26 mouse cellular contexts compared by ENCODE assay signal in the genomic region with DNA sequence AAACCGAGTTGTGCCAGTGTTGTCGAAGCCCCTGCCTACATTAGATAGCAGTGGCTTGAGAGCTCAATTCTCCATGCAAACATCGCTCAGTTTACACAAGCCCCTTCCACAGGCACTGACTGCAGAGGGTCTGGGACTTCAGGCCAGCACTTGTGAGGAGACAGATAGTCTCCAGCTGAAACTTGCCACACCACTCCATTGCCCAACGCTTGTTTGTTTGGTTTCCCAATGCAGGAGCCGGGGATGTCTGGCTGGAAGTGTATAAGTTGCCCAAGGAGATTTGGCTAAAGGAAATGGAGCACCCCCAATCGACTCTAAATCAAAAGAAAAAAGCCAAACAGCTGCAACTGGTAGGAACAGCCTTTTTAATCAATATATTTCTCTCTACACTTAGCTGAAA. TPM values are rescaled to one million over a fixed set of nuclear protein-coding genes. Genes with fewer than 3 reads are reported as not detected.
A peak's percentile ranks its signal among the peaks of the same experiment; 100 is the strongest.
DNase-seq lines count a peak whose midpoint lies in the region; ATAC-seq and TF ChIP-seq lines count a peak whose summit lies in the region.
"Had no signal": no experiment of that assay in that cellular context is flagged by ENCODE, and none has a peak within 500 bp of the region (broad histone marks: within the 10 kb centered on the region; RNA-seq: fewer than 3 reads in every experiment).

No protein-coding gene starts in this region.

- H3K27me3 ChIP-seq in lung, embryonic 14.5 days (ENCODE audit: insufficient read depth, low read length), result no peaks in the 10 kb centered on the region
- no peaks in the 10 kb centered on the region for H3K27me3 ChIP-seq in midbrain, embryonic 10.5 days (ENCODE audit: low read depth, poor library complexity, severe bottlenecking)
- H3K27me3 ChIP-seq: embryonic facial prominence, embryonic 12.5 days; forebrain, embryonic 12.5 days; hindbrain, embryonic 12.5 days; liver, embryonic 13.5 days; midbrain, embryonic 12.5 days had no signal

- 25% methylated on average over 6 of the region's 6 CpGs for WGBS in lung, embryonic 14.5 days
- 75% methylated on average over 6 of the region's 6 CpGs for WGBS in midbrain, embryonic 10.5 days

- no peak overlapping the region for H3K9ac ChIP-seq in lung, embryonic 14.5 days
- H3K9ac ChIP-seq: embryonic facial prominence, embryonic 12.5 days; forebrain, embryonic 12.5 days; hindbrain, embryonic 12.5 days; liver, embryonic 13.5 days; midbrain, embryonic 12.5 days had no signal

- H3K9me3 ChIP-seq in lung, embryonic 14.5 days (ENCODE audit: low read depth, low read length), result no peaks in the 10 kb centered on the region
- H3K9me3 ChIP-seq in midbrain, embryonic 10.5 days (replicated peaks), result no peaks in the 10 kb centered on the region
- H3K9me3 ChIP-seq: embryonic facial prominence, embryonic 12.5 days; forebrain, embryonic 12.5 days; hindbrain, embryonic 12.5 days; liver, embryonic 13.5 days; midbrain, embryonic 12.5 days had no signal

- H3K4me2 ChIP-seq in lung, embryonic 14.5 days, result no peak overlapping the region
- H3K4me2 ChIP-seq: embryonic facial prominence, embryonic 12.5 days; forebrain, embryonic 12.5 days; hindbrain, embryonic 12.5 days; liver, embryonic 13.5 days; midbrain, embryonic 12.5 days had no signal

- no peaks in the 10 kb centered on the region for H3K36me3 ChIP-seq in lung, embryonic 14.5 days (ENCODE audit: insufficient read depth)
- H3K36me3 ChIP-seq in midbrain, embryonic 10.5 days, result no peaks in the 10 kb centered on the region
- H3K36me3 ChIP-seq: embryonic facial prominence, embryonic 12.5 days; forebrain, embryonic 12.5 days; hindbrain, embryonic 12.5 days; liver, embryonic 13.5 days; midbrain, embryonic 12.5 days had no signal

- no peak for ATAC-seq in lung, embryonic 14.5 days (ENCODE audit: insufficient read depth)
- ATAC-seq: CD4-positive, CD25-positive, alpha-beta regulatory T cell, adult 4 months had no signal

- no peak overlapping the region for H3K27ac ChIP-seq in lung, embryonic 14.5 days (ENCODE audit: low read depth)
- H3K27ac ChIP-seq in midbrain, embryonic 10.5 days (replicated peaks), result no peak overlapping the region
- H3K27ac ChIP-seq: embryonic facial prominence, embryonic 12.5 days; forebrain, embryonic 12.5 days; hindbrain, embryonic 12.5 days; liver, embryonic 13.5 days; midbrain, embryonic 12.5 days had no signal

- no peaks in the 10 kb centered on the region for H3K4me1 ChIP-seq in lung, embryonic 14.5 days (ENCODE audit: insufficient read depth)
- no peaks in the 10 kb centered on the region for H3K4me1 ChIP-seq in midbrain, embryonic 10.5 days
- H3K4me1 ChIP-seq: embryonic facial prominence, embryonic 12.5 days; forebrain, embryonic 12.5 days; hindbrain, embryonic 12.5 days; liver, embryonic 13.5 days; midbrain, embryonic 12.5 days had no signal

- no peak for TF ChIP-seq CTCF in lung, embryonic 14.5 days (IDR thresholded peaks at IDR 0.05; ENCODE audit: low read depth)

- intact Hi-C loops in gastrocnemius, postnatal 14 days (cut with DNase I; ENCODE audit: low total_unique reads), result no loop called here

- peak; percentile 71 for DNase-seq in adrenal gland, postnatal 10 days
- no peak for DNase-seq in adrenal gland, adult 18-20 months (ENCODE audit: low spot score in 2 of 2)
- peak; percentile 76 for DNase-seq in adrenal gland, postnatal 14 days
- peak; percentile 25 for DNase-seq in lung, embryonic 14.5 days
- peak; percentile 68 for DNase-seq in lung, postnatal 36 days
- DNase-seq in gastrocnemius, postnatal 14 days, result no peak
- no peak for DNase-seq in midbrain, embryonic 10.5 days (ENCODE audit: low spot score)
- DNase-seq: cerebellum, adult 18-20 months; cerebellum, postnatal 14 days; kidney, adult 18-20 months; kidney, postnatal 10 days; liver, embryonic 13.5 days; spleen, adult 18-20 months had no signal

- H3K4me3 ChIP-seq in lung, embryonic 14.5 days (ENCODE audit: low read depth, low read length), result no peak overlapping the region
- H3K4me3 ChIP-seq in midbrain, embryonic 10.5 days, result no peak overlapping the region
- H3K4me3 ChIP-seq: embryonic facial prominence, embryonic 12.5 days; forebrain, embryonic 12.5 days; hindbrain, embryonic 12.5 days; liver, embryonic 13.5 days; midbrain, embryonic 12.5 days had no signal

RNA-seq across cellular contexts. Expression of a gene that starts 15.2 kb away (rescaled TPM):
- 1 to 10 TPM; 1.5 to 2.5 TPM for total RNA-seq in adrenal gland, postnatal 10 days (2021)
- total RNA-seq in adrenal gland, adult 18-20 months (2021), result 1 to 10 TPM; 1.8 to 2.5 TPM
- total RNA-seq in adrenal gland, postnatal 14 days (2021), result 1.8 and 2.8 TPM in 2 replicates
- polyA plus RNA-seq in lung, embryonic 14.5 days (2014; fragmentation: Nextera tagmentation; extraction: Ambion mirVana), result 0.16 and 0.17 TPM in 2 replicates
- total RNA-seq in gastrocnemius, postnatal 14 days (2021), result not detected
- polyA plus RNA-seq in midbrain, embryonic 10.5 days (2016; fragmentation: Nextera tagmentation; extraction: Ambion mirVana), result 0.12 and 0.22 TPM in 2 replicates
- total RNA-seq: heart, adult 8-10 months; monocyte, adult 5-6 weeks; neutrophil, adult 5-6 weeks had no signal

RNA-seq across cellular contexts. Expression of a gene that starts 15.2 kb away (rescaled TPM):
- total RNA-seq in adrenal gland, postnatal 10 days (2021), result 10 to 100 TPM; 41.0 to 47.0 TPM
- total RNA-seq in adrenal gland, adult 18-20 months (2021), result 10 to 100 TPM; 55.5 to 61.1 TPM
- 45.9 and 53.5 TPM in 2 replicates for total RNA-seq in adrenal gland, postnatal 14 days (2021)
- 12.0 and 12.1 TPM in 2 replicates for polyA plus RNA-seq in lung, embryonic 14.5 days (2014; fragmentation: Nextera tagmentation; extraction: Ambion mirVana)
- 1 to 10 TPM; 4.9 to 5.4 TPM for total RNA-seq in gastrocnemius, postnatal 14 days (2021)
- 9.0 and 9.3 TPM in 2 replicates for polyA plus RNA-seq in midbrain, embryonic 10.5 days (2016; fragmentation: Nextera tagmentation; extraction: Ambion mirVana)
- total RNA-seq: neutrophil, adult 5-6 weeks had no signal

RNA-seq across cellular contexts. Expression of a gene that starts 25.5 kb away (rescaled TPM):
- 100 to 1,000 TPM; 750 to 928 TPM for total RNA-seq in adrenal gland, postnatal 10 days (2021)
- 1,000 to 10,000 TPM in 1 of 2 experiments, 100 to 1,000 TPM in 1; 490 to 1,137 TPM for total RNA-seq in adrenal gland, adult 18-20 months (2021)
- total RNA-seq in adrenal gland, postnatal 14 days (2021), result 646 and 719 TPM in 2 replicates
- not detected in 2 replicates for polyA plus RNA-seq in lung, embryonic 14.5 days (2014; fragmentation: Nextera tagmentation; extraction: Ambion mirVana)
- total RNA-seq in gastrocnemius, postnatal 14 days (2021), result 1 to 10 TPM in 1 of 2 experiments, under 1 TPM in 1; 0.49 to 4.4 TPM
- polyA plus RNA-seq in midbrain, embryonic 10.5 days (2016; fragmentation: Nextera tagmentation; extraction: Ambion mirVana), result 0.04 and 0.10 TPM in 2 replicates
- total RNA-seq: left cerebral cortex, postnatal 10 days; monocyte, adult 5-6 weeks; neutrophil, adult 5-6 weeks had no signal
- polyA plus RNA-seq: CD4-positive, CD25-positive, alpha-beta regulatory T cell, adult 4 months; embryonic facial prominence, embryonic 12.5 days; heart, embryonic 14.5 days; hindbrain, embryonic 12.5 days; limb, embryonic 11.5 days; liver, embryonic 13.5 days; midbrain, embryonic 12.5 days had no signal

RNA-seq across cellular contexts. Expression of a gene that starts 35.4 kb away (rescaled TPM):
- total RNA-seq in adrenal gland, postnatal 10 days (2021), result not detected
- not detected for total RNA-seq in adrenal gland, adult 18-20 months (2021)
- total RNA-seq in adrenal gland, postnatal 14 days (2021), result not detected in 2 replicates
- not detected in 2 replicates for polyA plus RNA-seq in lung, embryonic 14.5 days (2014; fragmentation: Nextera tagmentation; extraction: Ambion mirVana)
- total RNA-seq in gastrocnemius, postnatal 14 days (2021), result not detected
- polyA plus RNA-seq in midbrain, embryonic 10.5 days (2016; fragmentation: Nextera tagmentation; extraction: Ambion mirVana), result 0.12 TPM in 1 of 2 replicates, not detected in the other
- total RNA-seq: gastrocnemius, postnatal 4 days; heart, adult 8-10 months; heart, postnatal 25 days; monocyte, adult 5-6 weeks; neutrophil, adult 5-6 weeks had no signal
- polyA plus RNA-seq: CD4-positive, CD25-positive, alpha-beta regulatory T cell, adult 4 months; embryonic facial prominence, embryonic 12.5 days; forebrain, embryonic 12.5 days; heart, embryonic 14.5 days; limb, embryonic 11.5 days; liver, embryonic 13.5 days; midbrain, embryonic 12.5 days had no signal

RNA-seq across cellular contexts. Expression of a gene that starts 42.7 kb away (rescaled TPM):
- total RNA-seq in adrenal gland, postnatal 10 days (2021), result 1 to 10 TPM; 4.9 to 5.7 TPM
- total RNA-seq in adrenal gland, adult 18-20 months (2021), result 1 to 10 TPM; 2.3 to 2.5 TPM
- 4.2 and 5.0 TPM in 2 replicates for total RNA-seq in adrenal gland, postnatal 14 days (2021)
- 6.1 and 7.6 TPM in 2 replicates for polyA plus RNA-seq in lung, embryonic 14.5 days (2014; fragmentation: Nextera tagmentation; extraction: Ambion mirVana)
- total RNA-seq in gastrocnemius, postnatal 14 days (2021), result 1 to 10 TPM; 1.2 to 1.5 TPM
- polyA plus RNA-seq in midbrain, embryonic 10.5 days (2016; fragmentation: Nextera tagmentation; extraction: Ambion mirVana), result 5.6 and 6.0 TPM in 2 replicates
- total RNA-seq: monocyte, adult 5-6 weeks had no signal

Comparison
In these comparisons a context has a peak if more than half of its experiments do, and no peak if none do; other contexts are left out.
1. DNase-seq: peak in adrenal gland, postnatal 10 days (single experiment), adrenal gland, postnatal 14 days (single experiment), lung, embryonic 14.5 days (single experiment) and lung, postnatal 36 days (single experiment); none in adrenal gland, adult 18-20 months (0 of 2), gastrocnemius, postnatal 14 days (single experiment) and midbrain, embryonic 10.5 days (single experiment).
2. RNA of a gene that starts 25.5 kb away (total RNA-seq): 490 to 1,137 TPM in adrenal gland, adult 18-20 months, 750 to 928 TPM in adrenal gland, postnatal 10 days and 646 to 719 TPM in adrenal gland, postnatal 14 days; 0.49 to 4.4 TPM in gastrocnemius, postnatal 14 days; every median in the first group is over 10 times any median in the second.